In genomic region chr1:92840231-92840890, GRCm38 (mm10) we compare ENCODE assay signal across 11 mouse cellular contexts. TPM values are rescaled to one million over a fixed set of nuclear protein-coding genes. Genes with fewer than 3 reads are reported as not detected.
DNase-seq lines count a peak whose midpoint lies in the region; ATAC-seq and TF ChIP-seq lines count a peak whose summit lies in the region.
"Had no signal": no experiment of that assay in that cellular context is flagged by ENCODE, and none has a peak within 500 bp of the region (broad histone marks: within the 10 kb centered on the region; RNA-seq: fewer than 3 reads in every experiment).

No protein-coding gene starts in this region.

- in situ Hi-C loops in CH12.LX (cut with MboI; ENCODE audit: low pct_ligation_motif_present, low pct_unique_long_range_greater_than_20kb, low sequenced_read_pairs): loop anchor here (5.0 kb wide), 1 partner anchor 57 kb away; no protein-coding TSS in a partner anchor

- no peak for TF ChIP-seq POLR2A in CH12.LX (IDR thresholded peaks at IDR 0.05; ENCODE audit: low read depth, low read length)

- dilution Hi-C loops in CH12.LX (cut with MboI; ENCODE audit: extremely low pct_ligation_motif_present, extremely low pct_unique_long_range_greater_than_20kb, low sequenced_read_pairs): no loop called here

- no peak for ATAC-seq in kidney, embryonic 16.5 days (ENCODE audit: low FRiP score, low TSS enrichment)
- ATAC-seq: inflammation-experienced regulatory T-cells, adult 6 months had no signal

- peak; percentile 28 for TF ChIP-seq RAD21 in CH12.LX (IDR thresholded peaks at IDR 0.05; ENCODE audit: low read depth, low read length)

- WGBS in kidney, embryonic 16.5 days: 84% methylated on average over 8 of the region's 8 CpGs

- H3K4me2 ChIP-seq in kidney, embryonic 16.5 days (replicated peaks; ENCODE audit: low read depth, low read length): no peak overlapping the region
- no peak overlapping the region for H3K4me2 ChIP-seq in CH12.LX (ENCODE audit: insufficient read depth, low read depth, poor library complexity, severe bottlenecking)
- H3K4me2 ChIP-seq: embryonic facial prominence, embryonic 12.5 days; limb, embryonic 12.5 days had no signal

- no peak for TF ChIP-seq EP300 in CH12.LX (IDR thresholded peaks at IDR 0.05; ENCODE audit: low read length)

- no peak overlapping the region for H3K4me3 ChIP-seq in kidney, embryonic 16.5 days (ENCODE audit: low read length)
- H3K4me3 ChIP-seq in CH12.LX (replicated peaks in 1 of 3; ENCODE audit: low read depth in 2 of 3, low read length in 2 of 3, poor library complexity in 1 of 3): no peak overlapping the region
- H3K4me3 ChIP-seq: embryonic facial prominence, embryonic 12.5 days; limb, embryonic 12.5 days had no signal

- no peaks in the 10 kb centered on the region for H3K36me3 ChIP-seq in kidney, embryonic 16.5 days (ENCODE audit: insufficient read depth, low read length)
- H3K36me3 ChIP-seq in CH12.LX (replicated peaks in 1 of 2; ENCODE audit: control insufficient read depth in 1 of 2, insufficient read depth in 1 of 2, low read length in 1 of 2): no peaks in the 10 kb centered on the region

- H3K27ac ChIP-seq in kidney, embryonic 16.5 days (ENCODE audit: low read length): no peak overlapping the region
- no peak overlapping the region for H3K27ac ChIP-seq in CH12.LX (ENCODE audit: insufficient read depth, low read depth)
- H3K27ac ChIP-seq: embryonic facial prominence, embryonic 12.5 days; limb, embryonic 12.5 days had no signal

- H3K9me3 ChIP-seq in kidney, embryonic 16.5 days (ENCODE audit: low read length): no peaks in the 10 kb centered on the region
- no peaks in the 10 kb centered on the region for H3K9me3 ChIP-seq in CH12.LX (replicated peaks; ENCODE audit: low read length)
- H3K9me3 ChIP-seq: embryonic facial prominence, embryonic 12.5 days; limb, embryonic 12.5 days had no signal

- DNase-seq in kidney, adult 18-20 months: peak; percentile 16
- DNase-seq in CH12.LX (ENCODE audit: extremely low read depth): peak; percentile 5
- DNase-seq in Muller cell, postnatal 12 days (ENCODE audit: inconsistent ontology term): peak; percentile 16
- DNase-seq in cerebellum, postnatal 14 days: peak; percentile 80 to 81
- DNase-seq in layer of hippocampus, adult 9-10 months (ENCODE audit: low spot score): no peak
- DNase-seq in thymus, postnatal 25 days: no peak
- DNase-seq: gastrocnemius, postnatal 36 days had no signal

- H3K79me2 ChIP-seq in CH12.LX (replicated peaks; ENCODE audit: control insufficient read depth, extremely low read depth, insufficient read depth, poor library complexity, severe bottlenecking): no peaks in the 10 kb centered on the region

- H3K4me1 ChIP-seq in kidney, embryonic 16.5 days (ENCODE audit: insufficient read depth, low read length): peaks cover 6% of the 10 kb centered on the region; the same call in 1 of the 2 replicates
- H3K4me1 ChIP-seq in CH12.LX (ENCODE audit: control insufficient read depth in 1 of 2, insufficient read depth in 2 of 2): no peaks in the 10 kb centered on the region

- TF ChIP-seq CTCF in CH12.LX (conservative IDR thresholded peaks at IDR 0.05 in 1 of 2, IDR thresholded peaks at IDR 0.05 in 1 of 2; ENCODE audit: low read depth in 2 of 2, low read length in 2 of 2): peak in 1 of 2 experiments; percentile 54; a peak in 2 of 4 replicates

- no peak overlapping the region for H3K9ac ChIP-seq in kidney, embryonic 16.5 days (replicated peaks; ENCODE audit: low read length)
- H3K9ac ChIP-seq in CH12.LX (ENCODE audit: insufficient read depth, low read depth): no peak overlapping the region
- H3K9ac ChIP-seq: embryonic facial prominence, embryonic 12.5 days; limb, embryonic 12.5 days had no signal

- no peaks in the 10 kb centered on the region for H3K27me3 ChIP-seq in kidney, embryonic 16.5 days (ENCODE audit: insufficient read depth, low read length)
- H3K27me3 ChIP-seq in CH12.LX (replicated peaks): peaks cover 91% of the 10 kb centered on the region
- H3K27me3 ChIP-seq: embryonic facial prominence, embryonic 12.5 days; limb, embryonic 12.5 days had no signal

TF ChIP-seq in CH12.LX, 34 proteins besides CTCF, POLR2A, EP300 and RAD21:
- no peak for TF ChIP-seq UBTF (IDR thresholded peaks at IDR 0.05; ENCODE audit: low read depth, low read length)
- TF ChIP-seq USF1 (IDR thresholded peaks at IDR 0.05; ENCODE audit: low read depth, low read length): no peak
- no peak for TF ChIP-seq NRF1 (IDR thresholded peaks at IDR 0.05; ENCODE audit: low read depth, low read length)
- no peak for TF ChIP-seq KAT2A (IDR thresholded peaks at IDR 0.05; ENCODE audit: insufficient replicate concordance, low read length)
- peak; percentile 42 for TF ChIP-seq SMC3 (IDR thresholded peaks at IDR 0.05; ENCODE audit: low read depth, low read length)
- TF ChIP-seq ZNF384 (IDR thresholded peaks at IDR 0.05; ENCODE audit: low read depth, low read length): no peak
- TF ChIP-seq POLR2AphosphoS2 (IDR thresholded peaks at IDR 0.05; ENCODE audit: low read depth, low read length): no peak
- no peak for TF ChIP-seq SIN3A (IDR thresholded peaks at IDR 0.05; ENCODE audit: low read length)

RNA-seq across cellular contexts. Expression of gene Gpc1, which starts 8.9 kb away (rescaled TPM):
- 58.1 and 61.5 TPM in 2 replicates for polyA plus RNA-seq in kidney, embryonic 16.5 days (2015; fragmentation: Nextera tagmentation; extraction: Ambion mirVana)
- total RNA-seq in CH12.LX (2012; rRNA removed) (0.55 and 0.59 TPM in 2 replicates), CH12.LX (2014; rRNA removed) (0.05 TPM in 1 of 2 replicates, not detected in the other)
- 0.11 TPM in 1 of 2 replicates, not detected in the other for polyA plus RNA-seq in CH12.LX (2012; ENCODE audit: insufficient read length, low read depth)

Comparison
In these comparisons a context has a peak if more than half of its experiments do, and no peak if none do; other contexts are left out.
1. DNase-seq: peak in kidney, adult 18-20 months (single experiment), CH12.LX (single experiment), Muller cell, postnatal 12 days (single experiment) and cerebellum, postnatal 14 days (2 of 2); none in layer of hippocampus, adult 9-10 months (single experiment) and thymus, postnatal 25 days (single experiment).
2. RNA of gene Gpc1, which starts 8.9 kb away (polyA plus RNA-seq): 58.1 to 61.5 TPM in kidney, embryonic 16.5 days; 0.11 TPM in CH12.LX; every median in the first group is over 10 times any median in the second.